Mouse (Mus musculus): Measurements from ENCODE around the gene Nudt4. TPM values are rescaled to one million over a fixed set of nuclear protein-coding genes. Genes with fewer than 3 reads are reported as not detected.

Nudt4 gene
- 139 TPM in 2 replicates for polyA plus RNA-seq (2014; fragmentation: Nextera tagmentation; extraction: Ambion mirVana)

GRCm38 (mm10) chr10:95563851-95564845 lies at the start of gene Nudt4:
Gene Nudt4, minus strand, starts transcription at chr10:95564146.
- Histone ChIP-seq H3K9ac (ENCODE audit: low read length) (peak within 1 kb of the TSS; percentile 97), H3K36me3 (ENCODE audit: control insufficient read depth, insufficient read depth, low read length) (no peaks in the 10 kb centered on the region), H3K4me3 (ENCODE audit: low read depth, low read length) (peak within 1 kb of the TSS; percentile 95), H3K4me1 (ENCODE audit: control insufficient read depth, insufficient read depth, low read length) (peaks cover 12% of the 10 kb centered on the region; the same call in 1 of the 2 replicates), H3K9me3 (ENCODE audit: control insufficient read depth, low read length) (no peaks in the 10 kb centered on the region), H3K27me3 (ENCODE audit: control insufficient read depth, insufficient read depth, low read length) (no peaks in the 10 kb centered on the region), H3K4me2 (ENCODE audit: low read depth) (peak within 1 kb of the TSS; percentile 79), H3K27ac (ENCODE audit: low read depth, low read length) (peak within 1 kb of the TSS; percentile 92)
- WGBS: 2% methylated on average over 42 of the region's 97 CpGs
- ATAC-seq (ENCODE audit: insufficient read depth, low FRiP score, low TSS enrichment) (peak; percentile 90), DNase-seq (ENCODE audit: low spot score) (peak; percentile 98)

DNA sequence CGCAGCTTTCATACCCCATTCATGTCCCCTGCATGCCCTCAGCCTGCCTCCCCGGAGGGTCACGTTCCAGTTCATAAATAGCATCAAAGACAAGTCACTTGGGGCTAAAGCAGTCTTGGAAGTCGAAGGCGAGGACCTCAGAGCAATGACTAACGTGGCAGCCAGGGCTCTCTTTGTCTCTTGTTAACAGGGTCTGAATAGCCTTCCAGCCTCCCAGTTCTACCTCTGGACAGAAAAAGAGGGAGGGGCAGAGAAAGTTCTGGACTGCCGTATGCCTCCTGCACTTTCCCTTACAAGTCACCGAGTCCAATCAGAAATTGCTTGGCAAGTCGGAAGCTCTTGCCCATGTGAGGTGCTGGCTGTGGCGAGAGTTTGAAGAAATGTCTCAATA lies 47.4 kb upstream of the Nudt4 start:
- DNase-seq (ENCODE audit: low spot score) (peak; percentile 36), ATAC-seq (ENCODE audit: insufficient read depth, low FRiP score, low TSS enrichment) (no peak)
- Histone ChIP-seq H3K4me3 (ENCODE audit: low read depth, low read length) (no peak overlapping the region), H3K4me2 (ENCODE audit: low read depth) (no peak overlapping the region), H3K27ac (ENCODE audit: low read depth, low read length) (no peak overlapping the region), H3K36me3 (ENCODE audit: control insufficient read depth, insufficient read depth, low read length) (no peaks in the 10 kb centered on the region), H3K4me1 (ENCODE audit: control insufficient read depth, insufficient read depth, low read length) (peaks cover 5% of the 10 kb centered on the region), H3K9me3 (ENCODE audit: control insufficient read depth, low read length) (no peaks in the 10 kb centered on the region), H3K9ac (ENCODE audit: low read length) (no peak overlapping the region), H3K27me3 (ENCODE audit: control insufficient read depth, insufficient read depth, low read length) (no peaks in the 10 kb centered on the region)
- WGBS: 29% methylated on average over 10 of the region's 10 CpGs

GRCm38 (mm10) chr10:95610666-95611330 lies 46.9 kb upstream of the Nudt4 start:
- no peaks in the 10 kb centered on the region for H3K9me3 ChIP-seq (ENCODE audit: control insufficient read depth, low read length)
- no peaks in the 10 kb centered on the region for H3K36me3 ChIP-seq (ENCODE audit: control insufficient read depth, insufficient read depth, low read length)
- no peak overlapping the region for H3K9ac ChIP-seq (ENCODE audit: low read length)
- peaks cover 5% of the 10 kb centered on the region for H3K4me1 ChIP-seq (ENCODE audit: control insufficient read depth, insufficient read depth, low read length)
- no peak for ATAC-seq (ENCODE audit: insufficient read depth, low FRiP score, low TSS enrichment)
- no peaks in the 10 kb centered on the region for H3K27me3 ChIP-seq (ENCODE audit: control insufficient read depth, insufficient read depth, low read length)
- H3K4me3 ChIP-seq (ENCODE audit: low read depth, low read length): no peak overlapping the region
- DNase-seq (ENCODE audit: low spot score): no peak
- H3K27ac ChIP-seq (ENCODE audit: low read depth, low read length): no peak overlapping the region
- 44% methylated on average over 16 of the region's 16 CpGs for WGBS
- no peak overlapping the region for H3K4me2 ChIP-seq (ENCODE audit: low read depth)

- no peak overlapping the region for H3K4me2 ChIP-seq (ENCODE audit: low read depth)
- H3K9ac ChIP-seq (ENCODE audit: low read length): no peak overlapping the region
- no peak overlapping the region for H3K4me3 ChIP-seq (ENCODE audit: low read depth, low read length)
- no peaks in the 10 kb centered on the region for H3K36me3 ChIP-seq (ENCODE audit: control insufficient read depth, insufficient read depth, low read length)
- 52% methylated on average over 22 of the region's 22 CpGs for WGBS
- H3K4me1 ChIP-seq (ENCODE audit: control insufficient read depth, insufficient read depth, low read length): no peaks in the 10 kb centered on the region; the same call in 1 of the 2 replicates
- H3K9me3 ChIP-seq (ENCODE audit: control insufficient read depth, low read length): no peaks in the 10 kb centered on the region
- no peak for DNase-seq (ENCODE audit: low spot score)
- no peaks in the 10 kb centered on the region for H3K27me3 ChIP-seq (ENCODE audit: control insufficient read depth, insufficient read depth, low read length)
- ATAC-seq (ENCODE audit: insufficient read depth, low FRiP score, low TSS enrichment): no peak
- H3K27ac ChIP-seq (ENCODE audit: low read depth, low read length): no peak overlapping the region
Measured at GRCm38 (mm10) chr10:95604979-95605613, 41.1 kb upstream of the Nudt4 start.

- 63% methylated on average over 5 of the region's 5 CpGs for WGBS
Measured at GRCm38 (mm10) chr10:95600527-95600926, 36.6 kb upstream of the Nudt4 start.

DNA sequence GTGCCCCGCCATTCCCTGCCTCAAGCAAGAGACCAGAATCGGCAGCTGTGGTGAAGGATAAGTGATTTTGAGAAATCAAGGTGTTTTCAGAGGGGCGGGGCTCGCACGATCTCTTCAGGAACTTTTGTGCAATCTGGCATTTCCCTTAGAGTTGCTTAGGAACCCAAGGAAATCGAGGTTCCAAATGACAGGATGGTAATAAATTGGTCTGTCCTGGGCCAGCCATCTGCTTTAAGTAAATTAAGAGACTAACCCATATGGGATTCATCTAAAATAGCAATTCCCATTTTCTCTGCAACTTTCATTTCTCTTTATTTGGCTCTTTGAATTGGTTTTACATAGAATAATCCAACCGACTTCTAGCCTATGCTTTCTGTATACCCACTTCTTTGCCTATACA lies 35.8 kb upstream of the Nudt4 start:
- no peak for DNase-seq (ENCODE audit: low spot score)
- Histone ChIP-seq H3K9ac (ENCODE audit: low read length) (no peak overlapping the region), H3K27me3 (ENCODE audit: control insufficient read depth, insufficient read depth, low read length) (no peaks in the 10 kb centered on the region), H3K9me3 (ENCODE audit: control insufficient read depth, low read length) (no peaks in the 10 kb centered on the region), H3K4me2 (ENCODE audit: low read depth) (no peak overlapping the region), H3K36me3 (ENCODE audit: control insufficient read depth, insufficient read depth, low read length) (no peaks in the 10 kb centered on the region), H3K4me1 (ENCODE audit: control insufficient read depth, insufficient read depth, low read length) (no peaks in the 10 kb centered on the region; the same call in 1 of the 2 replicates), H3K27ac (ENCODE audit: low read depth, low read length) (no peak overlapping the region), H3K4me3 (ENCODE audit: low read depth, low read length) (no peak overlapping the region)
- ATAC-seq (ENCODE audit: insufficient read depth, low FRiP score, low TSS enrichment): no peak
- WGBS: 75% methylated on average over 7 of the region's 7 CpGs

More at GRCm38 (mm10) chr10:95600527-95600926, 36.6 kb upstream of the Nudt4 start:
- Histone ChIP-seq H3K27me3 (ENCODE audit: control insufficient read depth, insufficient read depth, low read length) (no peaks in the 10 kb centered on the region), H3K4me1 (ENCODE audit: control insufficient read depth, insufficient read depth, low read length) (no peaks in the 10 kb centered on the region; the same call in none of the 2 replicates), H3K4me3 (ENCODE audit: low read depth, low read length) (no peak overlapping the region), H3K4me2 (ENCODE audit: low read depth) (no peak overlapping the region), H3K9me3 (ENCODE audit: control insufficient read depth, low read length) (no peaks in the 10 kb centered on the region), H3K36me3 (ENCODE audit: control insufficient read depth, insufficient read depth, low read length) (no peaks in the 10 kb centered on the region), H3K27ac (ENCODE audit: low read depth, low read length) (no peak overlapping the region), H3K9ac (ENCODE audit: low read length) (no peak overlapping the region)
- ATAC-seq (ENCODE audit: insufficient read depth, low FRiP score, low TSS enrichment): no peak
- DNase-seq (ENCODE audit: low spot score): no peak

- Histone ChIP-seq H3K4me3 (ENCODE audit: low read depth, low read length) (no peak overlapping the region), H3K27ac (ENCODE audit: low read depth, low read length) (no peak overlapping the region), H3K27me3 (ENCODE audit: control insufficient read depth, insufficient read depth, low read length) (no peaks in the 10 kb centered on the region), H3K4me1 (ENCODE audit: control insufficient read depth, insufficient read depth, low read length) (no peaks in the 10 kb centered on the region; the same call in 1 of the 2 replicates), H3K36me3 (ENCODE audit: control insufficient read depth, insufficient read depth, low read length) (no peaks in the 10 kb centered on the region), H3K9ac (ENCODE audit: low read length) (no peak overlapping the region), H3K9me3 (ENCODE audit: control insufficient read depth, low read length) (no peaks in the 10 kb centered on the region), H3K4me2 (ENCODE audit: low read depth) (no peak overlapping the region)
- WGBS: 87% methylated on average over 15 of the region's 15 CpGs
- ATAC-seq (ENCODE audit: insufficient read depth, low FRiP score, low TSS enrichment) (no peak), DNase-seq (ENCODE audit: low spot score) (no peak)
Measured at GRCm38 (mm10) chr10:95598056-95598587, 34.2 kb upstream of the Nudt4 start.
